Mouse (Mus musculus): ENCODE results near the gene Rnf26. TPM values are rescaled to one million over a fixed set of nuclear protein-coding genes. Genes with fewer than 3 reads are reported as not detected.

Rnf26 gene
- total RNA-seq, 4 experiments from 2014 or later, result 26.9 to 33.4 (median 30.6) TPM

DNA sequence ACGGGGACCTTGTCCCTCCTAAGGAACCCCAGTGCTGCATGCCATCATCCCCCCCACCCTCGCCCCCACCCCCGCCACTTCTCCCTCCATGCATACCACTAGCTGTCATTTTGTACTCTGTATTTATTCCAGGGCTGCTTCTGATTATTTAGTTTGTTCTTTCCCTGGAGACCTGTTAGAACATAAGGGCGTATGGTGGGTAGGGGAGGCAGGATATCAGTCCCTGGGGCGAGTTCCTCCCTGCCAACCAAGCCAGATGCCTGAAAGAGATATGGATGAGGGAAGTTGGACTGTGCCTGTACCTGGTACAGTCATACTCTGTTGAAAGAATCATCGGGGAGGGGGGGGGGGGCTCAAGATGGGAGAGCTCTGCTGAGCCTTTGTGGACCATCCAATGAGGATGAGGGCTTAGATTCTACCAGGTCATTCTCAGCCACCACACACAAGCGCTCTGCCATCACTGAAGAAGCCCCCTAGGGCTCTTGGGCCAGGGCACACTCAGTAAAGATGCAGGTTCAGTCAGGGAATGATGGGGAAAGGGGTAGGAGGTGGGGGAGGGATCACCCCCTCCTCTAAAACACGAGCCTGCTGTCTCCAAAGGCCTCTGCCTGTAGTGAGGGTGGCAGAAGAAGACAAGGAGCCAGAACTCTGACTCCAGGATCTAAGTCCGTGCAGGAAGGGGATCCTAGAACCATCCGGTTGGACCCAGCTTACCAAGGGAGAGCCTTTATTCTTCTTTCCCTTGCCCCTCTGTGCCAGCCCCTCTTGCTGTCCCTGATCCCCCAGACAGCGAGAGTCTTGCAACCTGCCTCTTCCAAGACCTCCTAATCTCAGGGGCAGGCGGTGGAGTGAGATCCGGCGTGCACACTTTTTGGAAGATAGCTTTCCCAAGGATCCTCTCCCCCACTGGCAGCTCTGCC lies 65.5 kb downstream of the Rnf26 start:
- DNase-seq (ENCODE audit: low spot score in 2 of 2), result no peak

DNA sequence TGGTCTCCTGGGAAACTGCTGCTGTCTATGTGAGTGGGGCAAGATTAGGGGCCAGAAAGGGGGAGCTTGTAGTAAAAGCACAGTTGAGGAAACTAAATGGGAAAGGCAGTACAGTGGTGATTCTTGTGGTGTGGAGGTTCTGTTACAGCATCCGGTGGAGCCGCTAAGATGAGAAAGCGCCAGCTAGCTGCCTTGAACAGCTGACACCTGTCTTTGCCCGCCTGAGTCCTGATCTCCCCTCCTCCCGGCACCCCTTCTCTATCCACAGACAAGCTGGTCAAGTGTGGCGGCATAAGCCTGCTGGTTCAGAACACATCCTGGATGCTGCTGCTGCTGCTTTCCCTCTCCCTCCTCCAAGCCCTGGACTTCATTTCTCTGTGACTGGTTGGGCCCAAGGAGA lies 66.2 kb downstream of the Rnf26 start:
- DNase-seq (ENCODE audit: low spot score in 2 of 2), result no peak

DNA sequence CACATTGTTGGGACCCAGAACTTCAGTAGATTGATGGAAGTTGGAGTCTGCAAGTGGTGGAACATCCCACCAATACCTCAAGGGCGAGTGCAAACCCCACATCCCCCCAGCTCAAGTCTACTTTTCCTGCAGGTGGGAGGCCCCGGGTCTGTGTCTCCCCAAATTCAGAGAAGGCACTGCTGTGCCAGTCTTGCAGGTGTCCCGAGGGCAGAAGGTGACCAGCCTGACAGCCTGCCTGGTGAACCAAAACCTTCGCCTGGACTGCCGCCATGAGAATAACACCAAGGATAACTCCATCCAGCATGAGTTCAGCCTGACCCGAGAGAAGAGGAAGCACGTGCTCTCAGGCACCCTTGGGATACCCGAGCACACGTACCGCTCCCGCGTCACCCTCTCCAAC lies 66.9 kb downstream of the Rnf26 start:
- DNase-seq (ENCODE audit: low spot score in 2 of 2), result no peak

DNA sequence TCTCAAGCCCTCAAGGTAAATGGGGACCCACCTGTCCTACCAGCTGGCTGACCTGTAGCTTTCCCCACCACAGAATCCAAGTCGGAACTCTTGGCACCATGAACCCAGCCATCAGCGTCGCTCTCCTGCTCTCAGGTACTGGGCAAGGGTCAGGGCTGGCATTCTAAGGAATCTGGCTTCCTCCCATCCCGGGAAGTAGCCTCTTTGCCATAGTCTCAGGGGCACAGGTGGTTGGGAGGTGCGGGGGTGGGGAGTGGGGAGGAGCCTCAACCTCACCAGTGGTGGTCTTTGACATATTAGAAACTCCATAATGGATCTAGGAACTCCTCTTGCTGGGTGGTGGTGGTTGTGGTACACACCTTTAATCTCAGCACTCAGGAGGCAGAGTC lies 67.4 kb downstream of the Rnf26 start:
- DNase-seq (ENCODE audit: low spot score in 2 of 2), result no peak

Other genes starting within 250 kb of the Rnf26 start
- gene Thy1, start 70.1 kb downstream of the Rnf26 start, total RNA-seq (2022), result 1,000 to 10,000 TPM in 2 of 4 experiments, 100 to 1,000 TPM in 2; 845 to 4,044 (median 2,168) TPM
- 100 to 1,000 TPM; 118 to 172 (median 123) TPM for gene Usp2, start 46.5 kb downstream of the Rnf26 start, total RNA-seq (2022)
- gene Mfrp, start 11.8 kb downstream of the Rnf26 start, total RNA-seq (2022), result 1 to 10 TPM in 2 of 4 experiments, under 1 TPM in 2; 0.30 to 3.6 (median 0.95) TPM
- 10 to 100 TPM; 24.1 to 32.7 (median 26.3) TPM for gene C1qtnf5, start 6.3 kb downstream of the Rnf26 start, total RNA-seq (2022)
- under 1 TPM in 2 of 4 experiments, not detected in 2; 0.67 to 0.78 TPM for gene Gm49380, start within 50 bp of the Rnf26 start, total RNA-seq (2022)
- 10 to 100 TPM; 12.0 to 15.2 (median 13.9) TPM for gene Mcam, start 21.0 kb upstream of the Rnf26 start, total RNA-seq (2022)
- 10 to 100 TPM; 48.8 to 55.0 (median 52.5) TPM for gene Cbl, start 120.5 kb upstream of the Rnf26 start, total RNA-seq (2022)
- gene Ccdc153, start 127.2 kb upstream of the Rnf26 start, total RNA-seq (2022), result 1 to 10 TPM; 1.6 to 3.9 (median 3.4) TPM
- under 1 TPM; 0.38 to 0.76 (median 0.67) TPM for gene Pdzd3, start 138.0 kb upstream of the Rnf26 start, total RNA-seq (2022)
- gene Nlrx1, start 155.1 kb upstream of the Rnf26 start, total RNA-seq (2022), result 10 to 100 TPM; 10.6 to 13.8 (median 11.8) TPM
- 10 to 100 TPM; 57.0 to 65.5 (median 58.8) TPM for gene Abcg4, start 175.1 kb upstream of the Rnf26 start, total RNA-seq (2022)
- gene Hinfp, start 192.2 kb upstream of the Rnf26 start, total RNA-seq (2022), result 10 to 100 TPM; 30.2 to 34.9 (median 33.3) TPM
- gene C2cd2l, start 206.8 kb upstream of the Rnf26 start, total RNA-seq (2022), result 100 to 1,000 TPM; 201 to 282 (median 245) TPM
- gene Dpagt1, start 212.5 kb upstream of the Rnf26 start, total RNA-seq (2022), result 10 to 100 TPM; 15.2 to 16.9 (median 16.5) TPM
- 10 to 100 TPM; 45.6 to 48.7 (median 47.8) TPM for gene H2afx, start 221.2 kb upstream of the Rnf26 start, total RNA-seq (2022)
- gene Hmbs, start 230.7 kb upstream of the Rnf26 start, total RNA-seq (2022), result 10 to 100 TPM; 19.4 to 21.5 (median 20.4) TPM
- 10 to 100 TPM; 61.9 to 66.7 (median 63.5) TPM for gene Vps11, start 248.2 kb upstream of the Rnf26 start, total RNA-seq (2022)

Data from left cerebral cortex, adult 8-10 months (tissue).